Mouse (Mus musculus) heart, adult 11 months (tissue): ENCODE results near the gene Tle6.

Experiments used
- DNase-seq: peaks from one replicate; pipeline ENCODE4 v3.0.0; 2022

Gene Tle6

GRCm38 (mm10) chr10:81588739-81589138, 12.1 kb downstream of the Tle6 start:
- DNase-seq, result peak; percentile 93

- no peak for DNase-seq
Measured at GRCm38 (mm10) chr10:81583347-81583746, 17.5 kb downstream of the Tle6 start.

GRCm38 (mm10) chr10:81580441-81581070, 20.3 kb downstream of the Tle6 start:
- DNase-seq, result no peak

GRCm38 (mm10) chr10:81579967-81580366, 20.9 kb downstream of the Tle6 start:
- no peak for DNase-seq

- peak; percentile 94 for DNase-seq
Measured at GRCm38 (mm10) chr10:81575695-81576094, 25.2 kb downstream of the Tle6 start.

GRCm38 (mm10) chr10:81575208-81575631, 25.7 kb downstream of the Tle6 start:
- DNase-seq, result peak; percentile 97

GRCm38 (mm10) chr10:81574081-81575056, 26.5 kb downstream of the Tle6 start, which contains the start of gene Tle2:
TSS of gene Tle2 (plus strand) at chr10:81574561.
- peak; percentile 90 for DNase-seq

GRCm38 (mm10) chr10:81572975-81573374, 27.9 kb downstream of the Tle6 start:
- DNase-seq, result peak; percentile 98

- DNase-seq, result peak; percentile 95
Measured at GRCm38 (mm10) chr10:81572133-81572671, 28.7 kb downstream of the Tle6 start.

- peak; percentile 100 for DNase-seq
Measured at GRCm38 (mm10) chr10:81571501-81571876, 29.4 kb downstream of the Tle6 start.

GRCm38 (mm10) chr10:81570831-81571500, 29.9 kb downstream of the Tle6 start:
- peak; percentile 99 for DNase-seq

GRCm38 (mm10) chr10:81570238-81570800, 30.6 kb downstream of the Tle6 start:
- DNase-seq, result no peak

GRCm38 (mm10) chr10:81569507-81570237, 31.2 kb downstream of the Tle6 start:
- no peak for DNase-seq

GRCm38 (mm10) chr10:81568381-81569191, 32.3 kb downstream of the Tle6 start:
- DNase-seq, result peak; percentile 95

GRCm38 (mm10) chr10:81565257-81566228, 35.3 kb downstream of the Tle6 start:
- DNase-seq, result peak; percentile 92

GRCm38 (mm10) chr10:81564734-81565133, 36.1 kb downstream of the Tle6 start:
- peak; percentile 96 for DNase-seq

GRCm38 (mm10) chr10:81564216-81564615, 36.7 kb downstream of the Tle6 start:
- peak; percentile 97 for DNase-seq

GRCm38 (mm10) chr10:81563481-81563880, 37.4 kb downstream of the Tle6 start:
- peak; percentile 94 for DNase-seq

GRCm38 (mm10) chr10:81562411-81562810, 38.5 kb downstream of the Tle6 start:
- peak; percentile 92 for DNase-seq
